Mouse (Mus musculus): Measurements from ENCODE around the gene Mthfd1l. TPM values are rescaled to one million over a fixed set of nuclear protein-coding genes. Genes with fewer than 3 reads are reported as not detected.

Gene Mthfd1l
- total RNA-seq, 2 experiments from 2014 or later, result 0.42 to 0.48 TPM

- no peak overlapping the region for H3K4me3 ChIP-seq
- intact Hi-C loops (cut with DNase I), result loop anchor here (10.0 kb wide), 1 partner anchor 140 kb away; no protein-coding TSS in a partner anchor
- H3K27ac ChIP-seq, result 0 out of 2 replicates have a peak overlapping the region, but pooled peaks have one; percentile 13
- peak; percentile 32 for DNase-seq
- no peak for TF ChIP-seq CTCF (IDR thresholded peaks at IDR 0.05)
Observed at GRCm38 (mm10) chr10:4145080-4145807, 172.3 kb downstream of the Mthfd1l start.

GRCm38 (mm10) chr10:4146947-4147346 lies 174.0 kb downstream of the Mthfd1l start:
- Histone ChIP-seq H3K4me3 (no peak overlapping the region), H3K27ac (no peak overlapping the region)
- no peak for TF ChIP-seq CTCF (IDR thresholded peaks at IDR 0.05)
- intact Hi-C loops (cut with DNase I), result loop anchor here (10.0 kb wide), 1 partner anchor 142 kb away; no protein-coding TSS in a partner anchor
- no peak for DNase-seq

GRCm38 (mm10) chr10:4151159-4151558 lies 178.2 kb downstream of the Mthfd1l start:
- Histone ChIP-seq H3K4me3 (no peak overlapping the region), H3K27ac (peak overlapping the region; percentile 54)
- TF ChIP-seq CTCF (IDR thresholded peaks at IDR 0.05), result peak; percentile 29
- intact Hi-C loops (cut with DNase I), result no loop called here
- DNase-seq, result no peak

GRCm38 (mm10) chr10:4151862-4152776 lies 179.2 kb downstream of the Mthfd1l start:
- intact Hi-C loops (cut with DNase I), result no loop called here
- peak overlapping the region; percentile 70 for H3K27ac ChIP-seq
- TF ChIP-seq CTCF (IDR thresholded peaks at IDR 0.05), result no peak

GRCm38 (mm10) chr10:4153031-4153430 lies 180.1 kb downstream of the Mthfd1l start:
- no peak overlapping the region for H3K4me3 ChIP-seq
- no peak for TF ChIP-seq CTCF (IDR thresholded peaks at IDR 0.05)
- H3K27ac ChIP-seq, result peak overlapping the region; percentile 70; the same call in 1 of the 2 replicates
- DNase-seq, result no peak
- intact Hi-C loops (cut with DNase I), result no loop called here

More at GRCm38 (mm10) chr10:4151862-4152776, 179.2 kb downstream of the Mthfd1l start:
- no peak for DNase-seq
- no peak overlapping the region for H3K4me3 ChIP-seq

- Histone ChIP-seq H3K4me3 (no peak overlapping the region), H3K27ac (no peak overlapping the region)
- TF ChIP-seq CTCF (IDR thresholded peaks at IDR 0.05), result no peak
- DNase-seq, result no peak
- intact Hi-C loops (cut with DNase I), result no loop called here
Observed at GRCm38 (mm10) chr10:4154035-4154434, 181.1 kb downstream of the Mthfd1l start.

- H3K27ac ChIP-seq, result peak overlapping the region; percentile 53
- DNase-seq, result no peak
- no peak for TF ChIP-seq CTCF (IDR thresholded peaks at IDR 0.05)
- no peak overlapping the region for H3K4me3 ChIP-seq
- intact Hi-C loops (cut with DNase I), result no loop called here
Observed at GRCm38 (mm10) chr10:4155521-4155920, 182.6 kb downstream of the Mthfd1l start.

- no peak for TF ChIP-seq CTCF (IDR thresholded peaks at IDR 0.05)
- Histone ChIP-seq H3K4me3 (no peak overlapping the region), H3K27ac (no peak overlapping the region)
- intact Hi-C loops (cut with DNase I), result no loop called here
- DNase-seq, result no peak
Observed at GRCm38 (mm10) chr10:4158533-4158932, 185.6 kb downstream of the Mthfd1l start.

- no peak for TF ChIP-seq CTCF (IDR thresholded peaks at IDR 0.05)
- no peak overlapping the region for H3K27ac ChIP-seq
- H3K4me3 ChIP-seq, result no peak overlapping the region
- intact Hi-C loops (cut with DNase I), result no loop called here
- no peak for DNase-seq
Observed at GRCm38 (mm10) chr10:4159541-4160090, 186.7 kb downstream of the Mthfd1l start.

GRCm38 (mm10) chr10:4160242-4160785 lies 187.4 kb downstream of the Mthfd1l start:
- no peak overlapping the region for H3K4me3 ChIP-seq
- no peak overlapping the region for H3K27ac ChIP-seq
- no peak for DNase-seq
- no peak for TF ChIP-seq CTCF (IDR thresholded peaks at IDR 0.05)
- intact Hi-C loops (cut with DNase I), result no loop called here

GRCm38 (mm10) chr10:4162049-4162448 lies 189.1 kb downstream of the Mthfd1l start:
- Histone ChIP-seq H3K27ac (no peak overlapping the region), H3K4me3 (no peak overlapping the region)
- no peak for DNase-seq
- no peak for TF ChIP-seq CTCF (IDR thresholded peaks at IDR 0.05)
- intact Hi-C loops (cut with DNase I), result no loop called here

GRCm38 (mm10) chr10:4162976-4163375 lies 190.1 kb downstream of the Mthfd1l start:
- no peak for TF ChIP-seq CTCF (IDR thresholded peaks at IDR 0.05)
- no peak for DNase-seq
- Histone ChIP-seq H3K27ac (no peak overlapping the region), H3K4me3 (no peak overlapping the region)
- intact Hi-C loops (cut with DNase I), result no loop called here

Measured in gastrocnemius, adult 2 months (tissue).